Mouse (Mus musculus) layer of hippocampus, adult 8-10 months (tissue): Measurements from ENCODE around the gene Pus10. TPM values are rescaled to one million over a fixed set of nuclear protein-coding genes. Genes with fewer than 3 reads are reported as not detected.

Source experiments
- DNase-seq, 2 experiments: peaks; one replicate each; pipeline ENCODE4 v3.0.0; 2022; ENCODE audit warnings: low spot score in 2 of 2
- total RNA-seq, 4 experiments: library from RNA; stranded (reverse); gene quantifications; 2 replicates each; pipeline ENCODE4 v1.2.4; 2022

Pus10 gene
- 10 to 100 TPM; 18.1 to 22.4 (median 20.3) TPM for total RNA-seq

- DNase-seq: no peak
Measured at GRCm38 (mm10) chr11:23665311-23665786, at the start of gene Pus10. Gene Pus10, plus strand, starts transcription at chr11:23665674.

GRCm38 (mm10) chr11:23618995-23619394 lies 46.5 kb upstream of the Pus10 start:
- no peak for DNase-seq

- DNase-seq: no peak
Measured at GRCm38 (mm10) chr11:23630664-23631063, 34.8 kb upstream of the Pus10 start.

- DNase-seq: peak; percentile 61 to 68
Measured at GRCm38 (mm10) chr11:23632945-23633878, 32.3 kb upstream of the Pus10 start, which contains the start of gene 0610010F05Rik. Gene 0610010F05Rik, minus strand, starts transcription at chr11:23633639.

- DNase-seq: no peak
Measured at GRCm38 (mm10) chr11:23633879-23634215, 31.6 kb upstream of the Pus10 start.

- DNase-seq: no peak
Measured at GRCm38 (mm10) chr11:23634573-23634972, 30.9 kb upstream of the Pus10 start.

- DNase-seq: no peak
Measured at GRCm38 (mm10) chr11:23647431-23647830, 18.0 kb upstream of the Pus10 start.

- no peak for DNase-seq
Measured at GRCm38 (mm10) chr11:23647835-23648234, 17.6 kb upstream of the Pus10 start.

GRCm38 (mm10) chr11:23653666-23654065 lies 11.8 kb upstream of the Pus10 start:
- no peak for DNase-seq

- DNase-seq: no peak
Measured at GRCm38 (mm10) chr11:23657791-23658190, 7.7 kb upstream of the Pus10 start.

GRCm38 (mm10) chr11:23664232-23664631 lies 1.2 kb upstream of the Pus10 start:
- DNase-seq: no peak

- peak; percentile 81 to 83 for DNase-seq
Measured at GRCm38 (mm10) chr11:23665798-23666501, 476 bp downstream of the Pus10 start, which contains the start of gene Pex13. Gene Pex13, minus strand, starts transcription at chr11:23665959.

- DNase-seq: no peak
Measured at GRCm38 (mm10) chr11:23666526-23666925, 1.1 kb downstream of the Pus10 start.

GRCm38 (mm10) chr11:23667128-23667527 lies 1.7 kb downstream of the Pus10 start:
- no peak for DNase-seq

- no peak for DNase-seq
Measured at GRCm38 (mm10) chr11:23672256-23672749, 6.8 kb downstream of the Pus10 start.

- no peak for DNase-seq
Measured at GRCm38 (mm10) chr11:23676100-23676499, 10.6 kb downstream of the Pus10 start.

- peak; percentile 29 to 58 for DNase-seq
Measured at GRCm38 (mm10) chr11:23679044-23679642, 13.7 kb downstream of the Pus10 start.

- DNase-seq: no peak
Measured at GRCm38 (mm10) chr11:23680435-23680950, 15.0 kb downstream of the Pus10 start.

GRCm38 (mm10) chr11:23682561-23682960 lies 17.1 kb downstream of the Pus10 start:
- no peak for DNase-seq

- DNase-seq: no peak
Measured at GRCm38 (mm10) chr11:23686671-23687070, 21.2 kb downstream of the Pus10 start.

- no peak for DNase-seq
Measured at GRCm38 (mm10) chr11:23688060-23688459, 22.6 kb downstream of the Pus10 start.
